Mouse (Mus musculus) left cerebral cortex, adult 2 months (tissue): Measurements from ENCODE around the gene Cemip. TPM values are rescaled to one million over a fixed set of nuclear protein-coding genes. Genes with fewer than 3 reads are reported as not detected.

ENCODE experiments used
- DNase-seq, 2 experiments: peaks; one replicate each; pipeline ENCODE4 v3.0.0; 2021 to 2022; ENCODE audit warnings: low spot score in 2 of 2, mixed read lengths in 1 of 2; ENCODE audit errors: extremely low spot score in 1 of 2
- H3K27ac ChIP-seq: fragments of 200-600 bp; 2 replicates; pipeline ENCODE4 v1.8.1; 2022
- H3K4me3 ChIP-seq: fragments of 200-600 bp; 2 replicates; pipeline ENCODE4 v1.8.1; 2022
- CTCF ChIP-seq: fragments of 200-600 bp; IDR thresholded peaks from 2 replicates; pipeline ENCODE4 v1.8.1; 2022; ENCODE audit warnings: antibody characterized with exemption, mild to moderate bottlenecking, moderate library complexity
- intact Hi-C: fragments of 180-260 bp; cut with DNase I; formaldehyde crosslinking; loops from one replicate; pipeline ENCODE4 v1.15.1; 2025
- total RNA-seq, 2 experiments: library from RNA; stranded (reverse); gene quantifications; 2 replicates each; pipeline ENCODE4 v1.2.3; 2021

Gene Cemip
- total RNA-seq, 2 experiments from 2014 or later: 16.3 to 16.9 TPM

GRCm38 (mm10) chr7:84089777-84090176 is 3.5 kb upstream of the Cemip start:
- intact Hi-C loops: no loop called here
- peak; percentile 44 for TF ChIP-seq CTCF
- H3K27ac ChIP-seq: no peak overlapping the region
- no peak overlapping the region for H3K4me3 ChIP-seq
- DNase-seq: no peak

- intact Hi-C loops: no loop called here
- Histone ChIP-seq H3K4me3 (no peak overlapping the region), H3K27ac (no peak overlapping the region)
- peak; percentile 64 to 72 for DNase-seq
- TF ChIP-seq CTCF: peak; percentile 75
Observed at GRCm38 (mm10) chr7:84088971-84089370, 2.7 kb upstream of the Cemip start.

GRCm38 (mm10) chr7:84088191-84088590 is 1.9 kb upstream of the Cemip start:
- Histone ChIP-seq H3K4me3 (no peak overlapping the region), H3K27ac (no peak overlapping the region)
- no peak for DNase-seq
- intact Hi-C loops: no loop called here
- no peak for TF ChIP-seq CTCF

GRCm38 (mm10) chr7:84085049-84085945 is 1.0 kb downstream of the Cemip start:
- peak overlapping the region; percentile 58 for H3K4me3 ChIP-seq
- TF ChIP-seq CTCF: no peak
- peak overlapping the region; percentile 50; the same call in 1 of the 2 replicates for H3K27ac ChIP-seq

GRCm38 (mm10) chr7:84077257-84078013 is 8.9 kb downstream of the Cemip start:
- no peak for TF ChIP-seq CTCF
- no peak overlapping the region for H3K27ac ChIP-seq
- DNase-seq: no peak
- H3K4me3 ChIP-seq: no peak overlapping the region
- intact Hi-C loops: loop anchor here (5.0 kb wide), 1 partner anchor 145 kb away; no protein-coding TSS in a partner anchor

More at GRCm38 (mm10) chr7:84085049-84085945, 1.0 kb downstream of the Cemip start:
- peak; percentile 17 to 35 for DNase-seq
- intact Hi-C loops: no loop called here

GRCm38 (mm10) chr7:84074266-84074665 is 12.0 kb downstream of the Cemip start:
- no peak for DNase-seq
- intact Hi-C loops: no loop called here
- H3K4me3 ChIP-seq: no peak overlapping the region
- H3K27ac ChIP-seq: no peak overlapping the region
- no peak for TF ChIP-seq CTCF

- no peak for TF ChIP-seq CTCF
- DNase-seq: no peak
- intact Hi-C loops: no loop called here
- Histone ChIP-seq H3K4me3 (no peak overlapping the region), H3K27ac (no peak overlapping the region)
Observed at GRCm38 (mm10) chr7:84073856-84074255, 12.4 kb downstream of the Cemip start.

- Histone ChIP-seq H3K4me3 (no peak overlapping the region), H3K27ac (no peak overlapping the region)
- no peak for DNase-seq
- intact Hi-C loops: no loop called here
- TF ChIP-seq CTCF: no peak
Observed at GRCm38 (mm10) chr7:84068931-84069330, 17.4 kb downstream of the Cemip start.

GRCm38 (mm10) chr7:84059799-84060198 is 26.5 kb downstream of the Cemip start:
- peak overlapping the region; percentile 30; the same call in 1 of the 2 replicates for H3K27ac ChIP-seq
- H3K4me3 ChIP-seq: no peak overlapping the region
- TF ChIP-seq CTCF: no peak
- DNase-seq: no peak
- intact Hi-C loops: no loop called here

- H3K27ac ChIP-seq: no peak overlapping the region
- no peak for TF ChIP-seq CTCF
- intact Hi-C loops: no loop called here
- H3K4me3 ChIP-seq: no peak overlapping the region
- no peak for DNase-seq
Observed at GRCm38 (mm10) chr7:84055961-84056629, 30.2 kb downstream of the Cemip start.

- intact Hi-C loops: no loop called here
- no peak for DNase-seq
- peak overlapping the region; percentile 40; the same call in 1 of the 2 replicates for H3K27ac ChIP-seq
- H3K4me3 ChIP-seq: no peak overlapping the region
- TF ChIP-seq CTCF: no peak
Observed at GRCm38 (mm10) chr7:84053856-84054255, 32.4 kb downstream of the Cemip start.

GRCm38 (mm10) chr7:84051423-84051822 is 34.9 kb downstream of the Cemip start:
- H3K27ac ChIP-seq: peak overlapping the region; percentile 4
- DNase-seq: no peak
- no peak overlapping the region for H3K4me3 ChIP-seq
- intact Hi-C loops: no loop called here
- TF ChIP-seq CTCF: no peak
